Mouse (Mus musculus): ENCODE measurements around the gene Fancl.

- TF ChIP-seq EP300 (IDR thresholded peaks at IDR 0.05) (no peak), CTCF (IDR thresholded peaks at IDR 0.05) (no peak)
These were observed 49.1 kb upstream of the Fancl start for GRCm38 (mm10) chr11:26336848-26337247.

All from lung, postnatal 0 days (tissue).